Mouse (Mus musculus) cerebellum, adult 2 months (tissue): ENCODE data around the gene Uggt1.

Experiments
- CTCF ChIP-seq: fragments of 200-500 bp; IDR thresholded peaks from 2 replicates; pipeline ENCODE4 v1.5.1; 2011; ENCODE audit warnings: low read depth, mild to moderate bottlenecking, control low read depth, low read length, moderate library complexity, borderline replicate concordance; ENCODE audit not compliant: insufficient read depth
- POLR2A ChIP-seq: fragments of 200-500 bp; IDR thresholded peaks from 2 replicates; pipeline ENCODE4 v1.6.1; 2011; ENCODE audit warnings: low read length, control low read depth, borderline replicate concordance; ENCODE audit not compliant: insufficient read depth

GRCm38 (mm10) chr1:36228461-36228860, 16.1 kb downstream of the Uggt1 start:
- no peak for TF ChIP-seq POLR2A
- no peak for TF ChIP-seq CTCF
